Mouse (Mus musculus): ENCODE data around the gene Rapgef4.

DNA sequence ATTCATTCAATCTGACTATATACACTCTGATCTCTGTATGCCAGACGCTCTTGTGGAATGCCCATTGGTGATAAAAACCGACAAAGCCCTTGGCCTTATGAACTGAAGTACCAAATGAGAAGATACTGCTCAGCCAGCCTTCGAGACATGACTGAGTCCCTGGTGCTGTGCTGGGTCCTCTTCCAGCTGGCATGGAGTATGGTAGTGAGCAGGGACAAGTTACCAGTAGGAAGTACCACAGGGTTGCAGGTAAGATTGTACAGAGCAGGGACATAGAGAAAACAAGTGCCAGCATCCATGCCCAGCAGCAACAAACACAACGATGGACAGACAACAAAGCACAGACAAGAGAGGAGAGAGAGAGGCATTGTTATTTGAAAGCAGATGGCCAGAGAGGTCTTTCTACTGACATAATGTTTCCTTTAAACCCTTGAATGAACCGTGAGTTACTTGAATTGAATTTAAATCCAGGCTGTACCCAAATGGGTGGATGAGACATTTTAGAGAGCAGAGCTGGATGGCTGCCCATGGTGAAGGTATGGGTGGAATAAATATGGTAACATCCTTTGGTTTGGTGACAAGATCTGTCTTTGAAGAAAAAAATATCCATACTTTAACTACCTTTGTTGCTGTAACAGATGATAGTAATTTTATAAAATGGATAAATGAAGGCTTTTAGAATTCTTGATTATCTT, 12.8 kb downstream of the Rapgef4 start:
- no peak for TF ChIP-seq MAFK (IDR thresholded peaks at IDR 0.05; ENCODE audit: insufficient read depth, low read depth, low read length)
- no peak for TF ChIP-seq HCFC1 (IDR thresholded peaks at IDR 0.05; ENCODE audit: borderline replicate concordance, insufficient read depth, low read length)
- TF ChIP-seq ZC3H11A (IDR thresholded peaks at IDR 0.05; ENCODE audit: borderline replicate concordance, low read depth, low read length) = no peak
- no peak for TF ChIP-seq ZNF384 (IDR thresholded peaks at IDR 0.05; ENCODE audit: low read depth, low read length)
- TF ChIP-seq CHD2 (IDR thresholded peaks at IDR 0.05; ENCODE audit: low read depth, low read length) = no peak

All from ES-E14 (cell line).